Mouse (Mus musculus) R1 (cell line): ENCODE results near the gene Ppih.
A peak's percentile ranks its signal among the peaks of the same experiment; 100 is the strongest.

Source experiments
- DNase-seq: peaks from one replicate; pipeline ENCODE4 v3.0.0-alpha.2; 2018; ENCODE audit warnings: low read depth, low spot score

Ppih gene

GRCm38 (mm10) chr4:119320131-119320830 lies at the start of gene Ppih:
Gene Ppih, minus strand, starts transcription at chr4:119320546.
- peak; percentile 94 for DNase-seq

DNA sequence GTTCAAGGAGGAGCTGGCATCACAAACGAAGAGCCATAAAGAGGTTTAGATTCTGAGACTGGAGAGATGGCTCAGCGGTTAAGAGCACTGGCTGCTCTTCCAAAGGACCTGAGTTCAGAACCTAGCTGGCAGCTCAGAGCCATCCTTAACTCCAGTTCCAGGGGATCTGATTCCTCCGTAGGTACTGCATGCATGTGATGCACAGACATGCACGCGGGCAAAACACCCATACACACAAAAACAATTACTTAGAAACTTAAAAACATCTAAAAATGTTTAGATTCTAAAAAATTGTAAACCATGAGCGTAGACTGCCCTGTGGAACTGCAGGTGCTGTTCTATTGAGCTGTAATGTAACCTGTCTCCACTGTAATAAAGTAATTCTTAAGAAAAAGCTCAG lies 49.1 kb upstream of the Ppih start:
- peak; percentile 79 for DNase-seq

- no peak for DNase-seq
Observed at GRCm38 (mm10) chr4:119366758-119367526, 46.6 kb upstream of the Ppih start.

GRCm38 (mm10) chr4:119362231-119362630 lies 41.9 kb upstream of the Ppih start:
- peak; percentile 65 for DNase-seq

GRCm38 (mm10) chr4:119359196-119359971 lies 39.0 kb upstream of the Ppih start:
- DNase-seq, result peak; percentile 63

- DNase-seq, result no peak
Observed at GRCm38 (mm10) chr4:119345508-119345907, 25.2 kb upstream of the Ppih start.

- DNase-seq, result peak; percentile 78
Observed at GRCm38 (mm10) chr4:119338861-119339361, 18.6 kb upstream of the Ppih start.

DNA sequence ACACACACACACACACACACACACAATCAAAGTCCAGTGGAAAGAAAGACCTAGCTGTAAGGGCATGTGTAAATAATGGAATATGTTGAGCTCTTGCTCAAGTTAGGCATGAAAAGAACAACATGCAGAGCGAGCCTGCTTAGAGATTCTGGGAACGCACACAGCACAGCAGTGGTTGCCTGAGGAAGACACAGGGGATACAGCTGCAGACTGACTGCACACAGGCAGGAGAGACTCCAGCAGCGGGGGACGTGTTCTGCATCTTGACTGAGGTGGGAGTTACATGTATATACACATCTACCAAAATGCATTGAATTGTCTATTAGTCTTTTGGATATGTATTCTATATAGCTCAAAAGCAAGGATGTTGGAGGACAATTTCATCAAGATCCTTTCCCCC lies 18.1 kb upstream of the Ppih start:
- no peak for DNase-seq

DNA sequence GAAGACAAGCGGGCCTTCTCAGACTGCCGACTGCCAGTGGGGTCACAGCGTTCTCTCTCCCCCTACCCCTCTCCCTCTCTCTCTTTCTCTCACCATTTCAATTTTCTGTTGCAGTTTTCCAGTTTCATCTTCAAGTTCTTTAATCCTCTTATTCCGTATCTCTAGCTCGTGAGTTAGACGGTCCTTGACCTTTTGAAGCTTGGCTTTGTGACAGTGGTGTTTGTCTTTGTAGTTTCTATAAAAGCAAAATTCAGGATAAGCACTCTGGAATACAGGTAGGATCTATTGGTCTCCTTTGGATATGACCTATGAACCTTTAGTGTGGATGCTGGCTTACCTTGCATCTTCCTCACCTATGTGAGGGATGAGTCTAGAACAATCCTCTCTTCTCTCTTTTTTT lies 13.1 kb upstream of the Ppih start:
- no peak for DNase-seq

DNA sequence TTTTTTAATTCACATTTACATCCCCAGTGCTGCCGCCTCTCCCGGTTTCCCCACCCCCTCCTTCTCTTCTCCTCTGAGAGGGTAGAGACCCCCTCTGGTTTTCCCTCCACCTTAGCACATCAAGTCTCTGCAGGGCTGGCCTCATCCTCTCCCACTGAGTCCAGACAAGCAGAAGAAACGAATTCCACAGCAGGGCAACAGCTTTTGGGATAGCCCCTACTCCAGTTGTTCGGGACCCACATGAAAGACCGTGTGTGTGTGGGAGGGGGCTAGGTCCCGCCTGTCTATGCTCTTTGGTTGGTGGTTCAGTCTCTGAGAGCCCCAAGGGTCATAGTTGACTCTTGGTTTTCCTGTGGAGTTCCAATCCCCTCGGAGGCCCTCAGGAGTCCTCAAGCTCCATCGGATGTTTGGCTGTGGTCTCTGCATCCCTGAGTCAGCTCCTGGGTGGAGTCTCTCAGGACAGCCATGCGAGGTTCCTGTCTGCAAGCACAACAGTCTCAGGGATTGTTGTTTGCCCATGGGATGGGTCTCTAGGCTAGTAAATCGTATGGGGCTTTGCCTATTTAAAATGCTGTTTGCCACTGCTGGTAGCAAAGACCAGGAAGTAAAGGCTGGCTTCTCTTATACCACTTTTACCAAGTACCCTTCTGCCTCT lies 677 bp upstream of the Ppih start:
- peak; percentile 25 for DNase-seq

- DNase-seq, result no peak
Observed at GRCm38 (mm10) chr4:119313756-119314155, 6.6 kb downstream of the Ppih start.

GRCm38 (mm10) chr4:119305418-119305817 lies 14.9 kb downstream of the Ppih start:
- no peak for DNase-seq

GRCm38 (mm10) chr4:119303291-119303690 lies 17.1 kb downstream of the Ppih start:
- DNase-seq, result no peak

DNA sequence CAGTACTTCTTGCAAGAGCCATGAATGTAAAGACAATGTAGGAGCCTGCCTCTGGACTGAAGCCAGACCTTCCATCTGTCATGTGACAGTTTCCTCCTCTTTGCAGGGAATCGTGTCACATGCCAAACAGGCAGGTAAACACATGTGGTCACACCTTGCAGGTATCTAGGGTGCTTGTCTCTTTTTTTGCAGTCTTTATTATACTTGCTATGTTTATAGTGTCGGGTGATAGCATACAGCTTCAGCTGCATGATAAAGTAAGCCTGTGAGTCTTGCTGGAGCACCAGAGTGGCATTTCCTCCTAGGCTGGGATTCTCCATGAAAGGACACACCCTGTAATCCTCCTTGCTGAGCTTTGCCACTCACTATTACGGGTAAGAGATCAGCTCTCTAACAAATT lies 18.6 kb downstream of the Ppih start:
- no peak for DNase-seq

DNA sequence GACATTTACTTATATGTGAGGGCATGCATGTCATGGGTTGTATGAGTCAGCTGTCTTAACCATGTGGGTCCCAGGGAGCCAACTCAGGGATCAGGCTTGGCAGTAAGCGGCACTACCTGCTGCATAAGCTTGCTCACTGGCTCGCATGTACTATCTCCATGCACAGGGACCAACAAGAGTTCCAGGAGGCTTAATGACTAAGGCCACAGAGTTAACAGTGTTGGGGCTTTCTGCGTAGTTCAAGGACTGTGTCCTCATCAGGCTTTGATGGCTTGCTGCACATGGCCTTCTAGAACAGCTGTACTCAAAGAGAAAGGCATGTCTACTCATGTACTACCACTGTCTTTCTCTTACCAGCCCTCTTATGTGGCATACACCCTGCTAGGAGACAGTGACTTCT lies 19.6 kb downstream of the Ppih start:
- no peak for DNase-seq

DNA sequence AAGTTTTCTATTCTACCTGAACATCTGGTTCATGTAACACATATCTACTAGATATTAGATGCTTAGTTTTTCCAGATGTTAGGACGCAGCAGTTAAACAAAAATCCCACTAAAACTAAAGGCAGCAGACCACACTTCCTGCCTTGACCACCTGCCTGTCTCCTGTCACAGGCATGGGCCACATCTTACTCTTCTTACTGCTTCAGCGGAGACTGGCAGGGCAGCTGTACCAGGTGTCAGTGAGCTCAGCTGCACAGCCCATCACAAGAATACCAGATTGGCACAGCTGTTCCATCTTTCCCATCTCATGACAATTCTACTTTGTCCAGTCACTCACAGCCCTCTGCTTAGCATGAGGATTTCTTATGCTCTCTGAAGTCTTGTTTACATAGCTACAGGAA lies 23.0 kb downstream of the Ppih start:
- DNase-seq, result no peak

GRCm38 (mm10) chr4:119295134-119295453 lies 25.3 kb downstream of the Ppih start:
- no peak for DNase-seq

DNA sequence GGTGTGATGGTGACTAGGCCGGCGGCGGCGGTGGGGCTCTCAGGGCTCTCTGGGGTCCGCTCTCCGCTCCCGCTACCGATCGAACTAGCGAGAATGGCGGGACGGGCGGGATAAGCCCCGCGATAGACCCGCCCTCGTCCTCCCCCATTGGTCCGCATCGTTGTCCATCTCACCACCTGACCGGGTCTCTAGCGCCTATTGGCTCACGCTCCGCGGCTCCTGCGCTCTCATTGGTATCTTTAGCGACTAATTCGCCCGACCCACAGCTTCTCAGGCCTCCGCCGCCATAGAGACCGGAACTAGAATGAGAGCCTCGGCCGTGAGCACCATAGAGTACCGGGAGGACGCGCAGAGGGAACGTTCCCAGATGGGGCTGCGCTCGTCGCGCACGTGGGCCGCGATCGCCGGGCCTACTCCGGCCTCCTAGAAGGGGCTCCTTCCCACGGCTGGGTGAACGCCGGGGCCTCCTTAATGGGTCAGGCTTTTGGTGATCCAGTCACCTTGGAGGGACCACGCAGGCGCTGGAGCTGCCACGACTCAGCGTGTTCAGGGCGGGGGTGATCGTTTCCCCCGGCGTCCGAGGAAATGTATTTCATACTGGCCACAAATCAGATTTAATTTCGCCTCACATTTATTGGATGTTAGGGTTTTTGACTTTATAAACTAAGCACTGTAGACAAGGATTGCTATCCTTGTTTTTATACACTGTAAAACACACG lies 25.8 kb downstream of the Ppih start, which contains the start of gene Ybx1:
Ybx1 (minus strand) TSS at position 190 of the 719 bp plus-strand sequence.
- DNase-seq, result peak; percentile 99

- peak; percentile 50 for DNase-seq
Observed at GRCm38 (mm10) chr4:119293574-119294258, 26.6 kb downstream of the Ppih start.
